In the genomic region with DNA sequence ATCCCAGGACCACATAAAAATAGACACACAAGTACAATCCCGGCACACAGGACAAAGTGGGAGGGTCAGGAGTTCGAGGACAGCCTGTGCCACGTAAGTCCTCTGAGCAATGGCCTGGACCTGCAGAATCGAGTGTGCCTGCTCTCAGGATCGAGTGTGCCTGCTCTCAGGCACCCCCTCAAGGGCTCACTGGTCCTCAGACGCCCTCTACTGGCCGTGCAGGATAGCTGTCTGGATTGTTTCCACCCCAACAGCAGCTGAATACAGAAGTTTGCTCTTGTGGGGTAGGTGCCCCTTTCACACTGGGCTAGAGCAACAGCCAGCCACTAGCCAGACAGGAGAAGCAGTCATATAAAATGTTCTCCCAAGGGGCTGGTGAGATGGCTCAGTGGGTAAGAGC, we compare ENCODE assay signal across 9 mouse cellular contexts. TPM values are rescaled to one million over a fixed set of nuclear protein-coding genes. Genes with fewer than 3 reads are reported as not detected.
DNase-seq lines count a peak whose midpoint lies in the region; TF ChIP-seq lines count a peak whose summit lies in the region.
"Had no signal": no experiment of that assay in that cellular context is flagged by ENCODE, and none has a peak within 500 bp of the region (broad histone marks: within the 10 kb centered on the region; RNA-seq: fewer than 3 reads in every experiment).

No protein-coding gene starts in this region.

- DNase-seq in adrenal gland, postnatal 10 days: peak; percentile 35
- no peak for DNase-seq in adrenal gland, adult 8-10 months
- DNase-seq in left cerebral cortex, adult 2 months (ENCODE audit: extremely low spot score in 1 of 2, low spot score in 2 of 2): no peak
- DNase-seq in left cerebral cortex, postnatal 14 days (ENCODE audit: low spot score in 2 of 2): no peak
- DNase-seq in brain, adult 2 months (ENCODE audit: low read depth, low spot score): peak; percentile 49
- peak; percentile 43 for DNase-seq in retina, embryonic 14.5 days (ENCODE audit: low spot score)
- no peak for DNase-seq in yolk sac, embryonic 10.5 days (ENCODE audit: low spot score)
- no peak for DNase-seq in layer of hippocampus, adult 11-12 months (ENCODE audit: low spot score)

- no peak overlapping the region for H3K27ac ChIP-seq in left cerebral cortex, adult 2 months
- H3K27ac ChIP-seq: midbrain, embryonic 12.5 days had no signal

- intact Hi-C loops in left cerebral cortex, adult 2 months (cut with DNase I): no loop called here
- intact Hi-C loops in left cerebral cortex, postnatal 14 days (cut with DNase I): no loop called here

- peak; percentile 54 for TF ChIP-seq CTCF in left cerebral cortex, adult 2 months (IDR thresholded peaks at IDR 0.05)

- H3K4me3 ChIP-seq in left cerebral cortex, adult 2 months: no peak overlapping the region
- H3K4me3 ChIP-seq: midbrain, embryonic 12.5 days had no signal

RNA-seq across cellular contexts. Expression of gene Nfatc2, which starts 50.3 kb away (rescaled TPM):
- total RNA-seq in adrenal gland, postnatal 10 days (2021): 1 to 10 TPM; 2.7 to 5.0 TPM
- total RNA-seq in adrenal gland, adult 8-10 months (2022): 10 to 100 TPM in 1 of 4 experiments, 1 to 10 TPM in 3; 3.4 to 11.0 (median 6.3) TPM
- total RNA-seq in left cerebral cortex, adult 2 months (2021): 10 to 100 TPM; 11.2 to 12.1 TPM
- 10 to 100 TPM; 11.8 to 15.0 TPM for total RNA-seq in left cerebral cortex, postnatal 14 days (2021)

Comparison
In these comparisons a context has a peak if more than half of its experiments do, and no peak if none do; other contexts are left out.
1. DNase-seq: peak in adrenal gland, postnatal 10 days (single experiment), brain, adult 2 months (single experiment) and retina, embryonic 14.5 days (single experiment); none in adrenal gland, adult 8-10 months (single experiment), left cerebral cortex, adult 2 months (0 of 2), left cerebral cortex, postnatal 14 days (0 of 2), yolk sac, embryonic 10.5 days (single experiment) and layer of hippocampus, adult 11-12 months (single experiment).